Mouse (Mus musculus) brown adipose tissue, adult 24 weeks (tissue): ENCODE data around the gene Schip1. TPM values are rescaled to one million over a fixed set of nuclear protein-coding genes. Genes with fewer than 3 reads are reported as not detected.

Source experiments
- H3K27ac ChIP-seq: fragments of 200-500 bp; replicated peaks from 2 replicates; pipeline ENCODE4 v1.5.1; 2012; ENCODE audit warnings: low read depth, mild to moderate bottlenecking, low read length
- H3K4me1 ChIP-seq: fragments of 200-500 bp; 2 replicates; pipeline ENCODE4 v1.6.1; 2012; ENCODE audit warnings: low read length, mixed read lengths; ENCODE audit not compliant: control insufficient read depth, insufficient read depth, insufficient read length
- H3K4me3 ChIP-seq: fragments of 200-500 bp; 2 replicates; pipeline ENCODE4 v1.5.1; 2012; ENCODE audit warnings: low read depth, mild to moderate bottlenecking, low read length, moderate library complexity; ENCODE audit not compliant: insufficient read depth
- polyA plus RNA-seq: library from polyadenylated mRNA; stranded (reverse); fragments of >200 nt; gene quantifications from 2 replicates; pipeline ENCODE4 v1.2.4, GENCODE M21; 2012; ENCODE audit not compliant: missing spikeins, insufficient read depth, insufficient read length

The Schip1 gene
- polyA plus RNA-seq, 1 experiment = 6.5 TPM

DNA sequence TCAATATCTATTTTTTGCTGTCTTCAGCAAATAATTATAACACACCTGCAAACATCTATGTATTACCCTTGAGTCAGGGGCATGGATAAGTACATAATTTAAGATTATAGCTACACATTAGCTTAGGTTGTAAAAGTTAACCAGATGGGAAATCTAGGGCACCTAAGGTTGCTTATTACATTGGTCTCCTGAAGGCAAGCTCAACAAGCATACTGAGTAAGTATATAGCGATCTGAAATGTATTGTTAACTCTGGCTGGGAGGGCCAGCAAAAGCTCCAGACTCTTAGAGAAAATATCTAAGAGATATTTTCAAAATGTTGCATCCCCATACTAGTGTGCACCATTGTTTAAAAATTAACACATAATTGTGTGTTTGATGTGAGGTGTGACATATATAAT, 603.2 kb downstream of the Schip1 start:
- no peaks in the 10 kb centered on the region for H3K4me1 ChIP-seq
- no peak overlapping the region for H3K4me3 ChIP-seq
- no peak overlapping the region for H3K27ac ChIP-seq

DNA sequence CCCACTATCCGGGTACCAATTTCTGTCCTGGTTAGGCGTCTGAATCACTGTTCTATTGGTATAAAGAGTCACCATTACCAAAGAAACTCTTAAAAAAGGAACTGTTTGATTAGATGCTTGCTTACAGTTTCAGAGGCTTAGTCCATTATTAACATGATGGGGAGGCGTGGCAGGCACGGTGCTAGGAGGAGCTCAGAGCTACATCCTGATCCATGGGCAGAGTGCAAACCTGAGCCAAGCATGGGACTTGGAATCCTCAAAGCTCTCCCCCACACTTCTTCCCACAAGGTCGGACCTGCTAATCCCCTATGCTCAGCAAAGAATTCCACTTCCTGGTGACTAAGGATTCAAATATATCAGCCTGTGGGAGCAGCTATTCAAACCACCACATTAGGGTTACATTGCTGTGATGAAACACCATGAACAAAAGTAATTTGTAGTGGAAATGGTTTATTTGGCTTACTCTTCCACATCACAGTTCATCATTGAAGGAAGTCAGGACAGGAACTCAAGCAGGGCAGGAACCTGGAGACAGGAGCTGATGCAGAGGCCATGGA, 604.9 kb downstream of the Schip1 start:
- H3K4me1 ChIP-seq = no peaks in the 10 kb centered on the region
- no peak overlapping the region for H3K4me3 ChIP-seq
- H3K27ac ChIP-seq = no peak overlapping the region

DNA sequence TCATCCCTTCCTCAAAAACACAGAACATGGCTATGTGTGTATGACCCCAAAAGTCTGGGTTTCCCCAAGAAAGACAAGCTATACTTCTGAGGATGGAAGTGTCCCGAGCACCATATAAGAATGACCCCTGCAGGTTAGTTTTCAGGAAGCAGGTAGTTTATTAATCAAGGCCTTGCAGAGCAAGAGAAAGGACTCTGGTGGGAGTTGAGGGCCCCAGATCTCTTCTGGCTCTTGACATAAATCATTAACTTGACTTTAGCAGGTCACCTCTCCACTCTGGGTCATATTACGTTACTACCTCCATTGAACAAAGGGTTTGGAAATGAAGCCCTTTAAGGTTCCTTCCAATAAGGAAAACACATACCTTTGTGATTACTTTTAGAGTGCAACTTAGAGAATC, 610.1 kb downstream of the Schip1 start:
- H3K27ac ChIP-seq = no peak overlapping the region
- H3K4me1 ChIP-seq = no peaks in the 10 kb centered on the region
- no peak overlapping the region for H3K4me3 ChIP-seq

DNA sequence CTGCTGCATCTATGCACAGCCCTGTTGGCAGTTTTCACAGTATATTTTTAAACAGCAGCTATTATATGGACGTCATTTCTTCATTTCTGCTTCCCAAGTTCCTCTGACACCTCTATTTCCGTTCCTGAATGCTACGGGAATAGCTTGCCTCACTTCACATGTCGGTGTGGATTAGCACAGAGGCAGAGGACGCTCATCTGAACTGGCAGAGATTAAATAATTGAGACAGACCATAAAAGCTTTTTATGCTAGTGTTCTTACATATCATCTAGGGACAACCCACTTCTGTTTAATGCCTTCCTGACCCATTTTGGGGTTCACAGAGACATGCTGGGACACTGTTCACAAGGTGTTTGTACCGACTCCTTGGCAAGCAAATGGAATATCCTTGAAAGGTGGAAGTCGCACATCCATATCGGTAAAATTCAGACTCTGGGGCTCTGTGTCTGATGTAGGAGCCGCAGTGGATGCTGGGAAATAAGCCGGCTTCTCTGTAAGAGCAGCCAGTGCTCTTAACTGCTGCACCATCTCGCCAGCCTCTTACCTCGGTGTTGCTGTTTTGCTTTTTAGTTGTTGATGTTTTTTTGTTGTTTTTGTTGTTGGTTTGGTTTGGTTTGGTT, 610.7 kb downstream of the Schip1 start:
- Histone ChIP-seq H3K4me3 (no peak overlapping the region), H3K4me1 (no peaks in the 10 kb centered on the region), H3K27ac (no peak overlapping the region)

Other genes starting within 250 kb of the Schip1 start
- gene Iqcj, start 172.6 kb upstream of the Schip1 start, polyA plus RNA-seq = not detected in 2 replicates
- not detected in 2 replicates for gene Iqschfp, start 172.6 kb upstream of the Schip1 start, polyA plus RNA-seq